Mouse (Mus musculus) C2C12 (cell line): ENCODE results near the gene Il2rg. TPM values are rescaled to one million over a fixed set of nuclear protein-coding genes. Genes with fewer than 3 reads are reported as not detected.

ENCODE experiments used
- H3K27me3 ChIP-seq: one replicate; pipeline ENCODE4 v1.6.1; 2011; ENCODE audit not compliant: control insufficient read depth, insufficient read depth, insufficient read length
- H3K36me3 ChIP-seq: one replicate; pipeline ENCODE4 v1.6.1; 2011; ENCODE audit not compliant: control insufficient read depth, insufficient read depth
- H3K4me3 ChIP-seq: one replicate; pipeline ENCODE4 v1.5.1; 2011; ENCODE audit warnings: mild to moderate bottlenecking, control low read depth; ENCODE audit not compliant: poor library complexity, insufficient read depth, severe bottlenecking
- H3K79me2 ChIP-seq: one replicate; pipeline ENCODE4 v1.6.1; 2011; ENCODE audit not compliant: control insufficient read depth, insufficient read depth
- H3K79me3 ChIP-seq: one replicate; pipeline ENCODE4 v1.6.1; 2011; ENCODE audit warnings: low read depth, control low read depth
- H3ac ChIP-seq: one replicate; pipeline ENCODE3; 2011; ENCODE audit warnings: low read depth; ENCODE audit not compliant: control insufficient read depth, insufficient read length
- CEBPB ChIP-seq: IDR thresholded peaks from one replicate; pipeline ENCODE4 v1.6.1; 2011; ENCODE audit warnings: low read depth, mild to moderate bottlenecking, control low read depth, moderate library complexity
- CTCF ChIP-seq: IDR thresholded peaks from one replicate; pipeline ENCODE4 v1.5.1; 2011; ENCODE audit not compliant: control insufficient read depth, insufficient read depth, insufficient read length
- FOSL1 ChIP-seq: IDR thresholded peaks from one replicate; pipeline ENCODE4 v1.8.0; 2011; ENCODE audit warnings: mild to moderate bottlenecking, low read length; ENCODE audit not compliant: poor library complexity, insufficient read depth, severe bottlenecking
- MAX ChIP-seq: IDR thresholded peaks from one replicate; pipeline ENCODE4 v1.6.1; 2011; ENCODE audit warnings: mild to moderate bottlenecking, control low read depth
- MYOD1 ChIP-seq: IDR thresholded peaks from one replicate; pipeline ENCODE4 v1.6.1; 2011; ENCODE audit warnings: low read depth; ENCODE audit not compliant: control insufficient read depth, insufficient read length
- MYOG ChIP-seq: IDR thresholded peaks from one replicate; pipeline ENCODE4 v1.6.1; 2011; ENCODE audit not compliant: control insufficient read depth, insufficient read length; ENCODE audit errors: extremely low read depth
- USF1 ChIP-seq: IDR thresholded peaks from one replicate; pipeline ENCODE4 v1.6.1; 2011; ENCODE audit warnings: low read depth, mild to moderate bottlenecking, control low read depth, moderate library complexity
- polyA plus RNA-seq: library from polyadenylated mRNA; unstranded; fragments of >200 nt; fragmentation: generic; extraction: Trizol; gene quantifications from one replicate; pipeline ENCODE4 v1.2.1, GENCODE M21; 2012; ENCODE audit warnings: missing spikeins

The Il2rg gene
- polyA plus RNA-seq, 1 experiment = 1.7 TPM

DNA sequence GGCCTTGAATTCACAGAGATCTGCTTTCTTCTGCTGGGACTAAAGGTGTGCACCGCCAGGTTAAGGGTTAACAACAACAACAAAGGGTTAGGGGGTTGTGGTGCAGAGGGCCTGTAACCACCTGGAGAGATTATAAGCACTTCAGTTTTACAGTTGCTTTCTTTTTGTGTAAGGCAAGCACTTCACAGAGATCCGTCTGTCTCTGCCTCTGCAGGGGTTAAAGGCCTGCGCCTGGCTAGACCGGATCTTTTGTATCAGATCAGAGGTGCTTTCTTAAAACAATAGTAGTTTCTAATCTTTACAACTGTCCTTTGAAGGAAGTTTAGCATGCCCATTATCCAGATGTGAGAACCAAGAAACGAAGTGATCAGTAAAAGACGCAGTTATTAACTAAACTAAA is 5.4 kb upstream of the Il2rg start:
- peaks cover 12% of the 10 kb centered on the region for H3K36me3 ChIP-seq
- H3ac ChIP-seq = peak overlapping the region; percentile 14
- H3K79me2 ChIP-seq = peaks cover 10% of the 10 kb centered on the region
- peak overlapping the region; percentile 40 for H3K4me3 ChIP-seq
- H3K27me3 ChIP-seq = no peaks in the 10 kb centered on the region
- peaks cover 1% of the 10 kb centered on the region for H3K79me3 ChIP-seq
- TF ChIP-seq MYOD1 = no peak
- no peak for TF ChIP-seq FOSL1
- TF ChIP-seq CEBPB = no peak
- TF ChIP-seq CTCF = no peak
- no peak for TF ChIP-seq MYOG
- no peak for TF ChIP-seq MAX
- TF ChIP-seq USF1 = no peak

DNA sequence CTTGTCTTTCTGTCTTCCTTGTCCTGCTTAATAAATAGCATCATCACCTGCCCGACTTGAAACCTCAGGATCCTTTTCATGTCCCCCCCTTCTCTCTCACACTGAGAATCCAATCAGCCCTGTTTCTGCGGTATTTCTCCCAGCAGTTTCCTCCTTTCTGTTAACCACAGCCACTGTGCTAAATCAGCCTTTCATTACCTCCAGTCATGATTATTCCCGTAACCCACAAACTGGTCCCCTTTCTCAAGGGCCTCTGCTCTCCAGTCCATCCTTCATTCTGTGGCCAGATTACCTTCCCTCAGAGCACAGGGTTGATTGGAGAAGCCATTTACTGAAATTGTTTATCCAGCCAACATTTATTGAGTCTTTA is 685 bp upstream of the Il2rg start, which contains the start of gene Gm20489:
Gm20489 (minus strand) TSS at position 269 of the 370 bp plus-strand sequence.
- Histone ChIP-seq H3K79me3 (no peaks in the 10 kb centered on the region), H3K79me2 (no peaks in the 10 kb centered on the region), H3K4me3 (no peak within 1 kb of the TSS), H3ac (no peak within 1 kb of the TSS), H3K36me3 (no peaks in the 10 kb centered on the region), H3K27me3 (no peaks in the 10 kb centered on the region)
- TF ChIP-seq USF1 (no peak), CEBPB (no peak), MYOD1 (no peak)

DNA sequence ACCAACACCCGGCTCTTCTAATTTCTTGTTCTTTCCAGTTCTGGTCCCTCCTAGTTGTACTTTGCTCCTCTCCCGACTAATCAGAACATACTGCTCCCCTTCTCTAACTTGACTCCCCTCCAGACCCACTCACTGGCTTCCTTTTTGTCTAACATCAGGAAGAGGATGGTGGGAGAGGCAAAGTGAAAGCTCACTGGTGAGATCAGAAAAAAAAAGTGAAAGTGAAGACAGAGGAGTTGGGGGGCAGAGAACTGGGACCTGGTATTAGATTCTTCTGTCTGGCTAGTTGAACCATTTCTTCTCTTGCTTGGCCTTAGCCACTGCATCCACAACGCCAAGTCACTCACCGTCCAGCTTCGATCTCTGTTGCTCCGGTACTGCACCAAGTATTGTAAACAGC is 1.4 kb downstream of the Il2rg start:
- Histone ChIP-seq H3K79me2 (no peaks in the 10 kb centered on the region), H3K36me3 (no peaks in the 10 kb centered on the region), H3ac (no peak overlapping the region), H3K27me3 (no peaks in the 10 kb centered on the region), H3K4me3 (no peak overlapping the region), H3K79me3 (no peaks in the 10 kb centered on the region)
- no peak for TF ChIP-seq MYOD1
- no peak for TF ChIP-seq CTCF
- TF ChIP-seq MAX = no peak
- no peak for TF ChIP-seq FOSL1
- no peak for TF ChIP-seq CEBPB
- TF ChIP-seq MYOG = no peak
- no peak for TF ChIP-seq USF1

DNA sequence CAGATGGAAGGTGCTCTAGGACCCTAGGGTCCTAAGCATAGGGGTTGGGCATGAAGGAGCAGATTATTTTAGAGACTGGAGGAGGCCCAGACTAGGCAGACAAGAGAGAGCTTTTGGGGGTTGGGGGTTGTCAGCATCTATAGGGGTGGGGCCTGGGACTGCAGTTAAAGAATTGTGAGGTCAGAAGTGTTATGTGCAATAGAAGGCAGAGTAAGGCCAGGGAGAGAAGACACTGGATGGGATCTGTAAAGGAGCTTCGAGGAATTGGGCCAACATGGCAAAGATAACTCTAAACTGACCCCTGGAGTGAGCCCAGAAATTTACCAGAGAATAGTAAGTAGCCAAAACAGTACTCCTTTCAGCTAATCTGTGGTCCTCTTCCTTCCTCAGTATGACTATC is 4.2 kb downstream of the Il2rg start, which contains the start of gene Gm614:
Gm614 (minus strand) TSS at position 101 of the 400 bp plus-strand sequence.
- Histone ChIP-seq H3K79me2 (no peaks in the 10 kb centered on the region), H3K36me3 (no peaks in the 10 kb centered on the region), H3K27me3 (no peaks in the 10 kb centered on the region), H3K4me3 (no peak within 1 kb of the TSS), H3ac (no peak within 1 kb of the TSS), H3K79me3 (no peaks in the 10 kb centered on the region)
- TF ChIP-seq CEBPB = no peak
- no peak for TF ChIP-seq FOSL1
- no peak for TF ChIP-seq MYOG
- TF ChIP-seq MYOD1 = no peak
- TF ChIP-seq MAX = no peak
- no peak for TF ChIP-seq USF1
- TF ChIP-seq CTCF = no peak

DNA sequence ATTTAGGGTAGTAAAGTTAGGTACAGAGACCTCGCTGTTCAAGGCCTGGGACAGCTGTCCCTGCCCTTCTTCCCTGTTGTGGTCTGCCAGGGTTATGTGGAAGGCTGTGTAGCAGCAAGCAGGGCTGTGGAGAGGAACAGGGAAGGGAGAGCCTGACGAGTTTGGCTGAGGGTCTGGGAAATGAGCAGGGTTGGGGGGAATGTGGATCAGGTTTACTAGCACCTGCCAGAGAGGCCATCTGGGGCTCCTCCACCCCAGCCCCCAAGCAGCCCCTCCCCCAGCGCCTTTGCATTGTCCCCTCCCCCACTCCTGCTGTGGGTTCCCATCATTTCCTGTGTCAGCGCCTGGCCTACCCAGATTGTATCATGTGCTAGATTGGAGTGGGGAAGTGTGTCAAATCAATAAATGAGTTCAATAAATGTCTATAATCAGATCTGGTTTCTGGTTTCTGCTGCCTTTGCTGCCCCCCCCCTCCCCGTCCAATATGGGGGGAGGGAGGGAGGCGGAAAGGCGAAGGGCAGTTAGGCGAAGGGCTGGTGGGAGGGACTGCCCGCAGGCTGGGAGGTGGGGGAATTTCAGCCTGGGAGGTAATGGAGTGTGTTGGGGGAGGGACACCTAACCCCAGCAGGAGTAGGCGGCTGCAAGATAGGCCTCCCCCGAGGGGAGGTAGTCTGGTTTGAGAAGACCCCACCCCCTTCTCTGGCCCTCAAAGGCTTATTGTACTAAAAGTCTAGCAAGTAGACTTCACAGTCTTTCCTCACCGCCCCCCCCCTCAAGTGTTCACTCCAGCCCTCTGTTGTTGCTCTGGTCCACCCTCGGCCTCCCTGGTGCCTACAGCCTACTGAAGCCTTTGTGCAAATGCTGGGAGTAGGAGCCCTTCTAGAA is 7.4 kb downstream of the Il2rg start:
- no peaks in the 10 kb centered on the region for H3K36me3 ChIP-seq
- TF ChIP-seq MYOG (no peak), MYOD1 (peak; percentile 60)
- no peak overlapping the region for H3ac ChIP-seq
- H3K27me3 ChIP-seq = no peaks in the 10 kb centered on the region
- no peaks in the 10 kb centered on the region for H3K79me3 ChIP-seq
- H3K4me3 ChIP-seq = no peak overlapping the region
- no peaks in the 10 kb centered on the region for H3K79me2 ChIP-seq

DNA sequence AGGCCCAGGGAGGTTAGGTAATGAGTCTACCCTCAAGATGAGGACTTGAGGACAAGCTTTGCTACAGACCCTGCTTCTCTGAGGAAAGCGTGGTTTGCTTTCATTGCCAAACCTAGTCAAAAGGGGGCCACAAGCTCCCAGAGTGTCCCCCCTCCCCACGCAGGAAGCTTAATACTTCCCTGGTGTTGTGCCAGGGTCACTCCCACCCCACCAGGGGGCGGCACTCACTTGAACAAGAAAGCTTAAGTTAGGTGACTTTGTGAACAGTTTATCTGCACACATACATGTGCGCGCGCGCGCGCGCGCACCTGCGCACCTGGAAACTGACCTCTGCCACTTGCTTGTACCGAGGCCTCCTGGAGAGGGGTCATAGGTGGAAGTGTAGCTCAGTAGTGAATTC is 11.5 kb downstream of the Il2rg start:
- Histone ChIP-seq H3ac (no peak overlapping the region), H3K79me3 (no peaks in the 10 kb centered on the region), H3K4me3 (no peak overlapping the region), H3K79me2 (no peaks in the 10 kb centered on the region), H3K36me3 (no peaks in the 10 kb centered on the region), H3K27me3 (no peaks in the 10 kb centered on the region)
- TF ChIP-seq USF1 (no peak), MYOG (no peak), MAX (no peak), CTCF (no peak), MYOD1 (no peak), FOSL1 (no peak), CEBPB (no peak)
